ENCODE assay signal across 7 mouse cellular contexts in the genomic region with DNA sequence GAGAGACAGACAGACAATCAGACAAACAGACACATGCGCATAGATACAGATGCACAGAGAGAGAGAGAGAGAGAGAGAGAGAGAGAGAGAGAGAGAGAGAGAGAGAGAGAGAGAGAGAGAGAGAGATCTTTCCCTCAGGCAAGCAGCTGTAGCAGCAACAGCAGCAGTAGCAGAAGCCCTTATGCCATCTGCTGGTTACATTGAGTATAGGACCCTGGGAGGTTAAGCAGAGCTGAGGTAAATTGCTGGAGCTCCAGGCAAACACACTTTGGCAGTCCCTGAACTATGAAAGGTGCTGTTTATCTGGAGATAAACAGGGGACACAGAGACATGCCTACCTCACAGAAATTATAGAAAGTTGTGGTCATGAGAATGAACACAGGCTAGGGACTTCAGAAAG. TPM values are rescaled to one million over a fixed set of nuclear protein-coding genes. Genes with fewer than 3 reads are reported as not detected.
DNase-seq lines count a peak whose midpoint lies in the region; ATAC-seq and TF ChIP-seq lines count a peak whose summit lies in the region.

No protein-coding gene starts in this region.

- H3K27ac ChIP-seq in layer of hippocampus, adult 2 months: no peak overlapping the region

- no peak overlapping the region for H3K4me3 ChIP-seq in layer of hippocampus, adult 2 months

- peak; percentile 28 to 57 for DNase-seq in layer of hippocampus, adult 2 months (ENCODE audit: low spot score in 2 of 2)
- DNase-seq in layer of hippocampus, postnatal 25 days (ENCODE audit: extremely low spot score in 1 of 2, low spot score in 1 of 2): no peak
- peak; percentile 9 for DNase-seq in WW6 (ENCODE audit: low read depth, low spot score)
- peak; percentile 51 for DNase-seq in forelimb bud, embryonic 11.5 days (ENCODE audit: low read depth, low spot score)
- DNase-seq in gastrocnemius, adult 18-20 months (ENCODE audit: low spot score): no peak
- no peak for DNase-seq in heart, postnatal 36 days

- peak; percentile 88 for ATAC-seq in megakaryocyte-erythroid progenitor cell, adult 5-6 weeks (replicated peaks; ENCODE audit: low FRiP score, low TSS enrichment, poor library complexity, severe bottlenecking)

- TF ChIP-seq CTCF in layer of hippocampus, adult 2 months (conservative IDR thresholded peaks at IDR 0.05): peak; percentile 78

- intact Hi-C loops in heart, postnatal 36 days (cut with DNase I): no loop called here

RNA-seq across cellular contexts. Expression of a gene that starts 50.5 kb away (rescaled TPM):
- total RNA-seq in layer of hippocampus, adult 2 months (2021): under 1 TPM; 0.29 to 0.46 TPM
- total RNA-seq in layer of hippocampus, postnatal 25 days (2021): under 1 TPM; 0.23 to 0.27 TPM
- not detected in 2 replicates for total RNA-seq in megakaryocyte-erythroid progenitor cell, adult 5-6 weeks (2014; fragmentation: Nextera tagmentation)
- not detected in 2 replicates for total RNA-seq in megakaryocyte-erythroid progenitor cell, adult 5-6 weeks (2017)
- total RNA-seq in gastrocnemius, adult 18-20 months (2021): not detected
- total RNA-seq in heart, postnatal 36 days (2021): not detected

Comparison
In these comparisons a context has a peak if more than half of its experiments do, and no peak if none do; other contexts are left out.
1. DNase-seq: peak in layer of hippocampus, adult 2 months (2 of 2), WW6 (single experiment) and forelimb bud, embryonic 11.5 days (single experiment); none in layer of hippocampus, postnatal 25 days (0 of 2), gastrocnemius, adult 18-20 months (single experiment) and heart, postnatal 36 days (0 of 2).